Mouse (Mus musculus): Measurements from ENCODE around the gene Olfr1130.

DNA sequence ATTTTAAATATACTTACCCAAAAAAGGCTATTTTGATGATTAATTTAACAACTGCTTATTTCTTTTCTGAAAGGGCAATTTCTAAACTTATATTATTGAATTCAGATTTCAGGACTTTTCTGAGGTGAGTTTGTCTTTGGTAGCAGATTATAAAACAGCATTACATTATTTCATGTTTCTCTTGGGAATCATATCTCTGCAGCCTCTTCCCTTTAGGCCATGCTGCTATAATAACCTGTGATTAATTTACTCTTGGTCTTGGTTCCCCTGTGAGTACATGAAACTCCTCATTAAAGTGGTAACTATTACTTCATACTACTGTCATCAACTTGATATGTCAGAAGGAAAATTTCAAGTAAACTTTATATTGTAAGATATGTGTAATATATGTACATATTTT is 31.4 kb downstream of the Olfr1130 start, which contains the start of gene Olfr1132:
- TF ChIP-seq CTCF (IDR thresholded peaks at IDR 0.05; ENCODE audit: low read depth, low read length) (no peak), POLR2A (IDR thresholded peaks at IDR 0.05; ENCODE audit: extremely low read depth, insufficient read depth, low read length) (no peak)

Measured in liver, adult 2 months (tissue).